Mouse (Mus musculus) limb, embryonic 14.5 days (tissue): ENCODE data around the gene Hint3. TPM values are rescaled to one million over a fixed set of nuclear protein-coding genes. Genes with fewer than 3 reads are reported as not detected.

Source experiments
- ATAC-seq: fragments of 200-750 bp; cut with Nextera tagmentation; 2 replicates; pipeline ENCODE4 v1.8.0; 2017; ENCODE audit warnings: low read depth, moderate number of reproducible peaks, moderate TSS enrichment; ENCODE audit not compliant: low FRiP score
- DNase-seq: peaks from one replicate; pipeline ENCODE4 v3.0.0-alpha.2; 2015; ENCODE audit warnings: low spot score
- H3K27ac ChIP-seq: fragments of 300-500 bp; sonication (generic); replicated peaks from 2 replicates; pipeline ENCODE4 v1.5.1; 2014; ENCODE audit warnings: low read depth, mild to moderate bottlenecking, low read length, moderate library complexity, mixed read lengths
- H3K27me3 ChIP-seq: fragments of 300-500 bp; sonication (generic); 2 replicates; pipeline ENCODE4 v1.6.1; 2014; ENCODE audit warnings: low read length, mixed read lengths; ENCODE audit not compliant: control insufficient read depth, insufficient read depth
- H3K36me3 ChIP-seq: fragments of 300-500 bp; sonication (generic); 2 replicates; pipeline ENCODE4 v1.6.1; 2014; ENCODE audit warnings: mild to moderate bottlenecking, low read length, moderate library complexity, mixed read lengths; ENCODE audit not compliant: control insufficient read depth, insufficient read depth
- H3K4me1 ChIP-seq: fragments of 300-500 bp; sonication (generic); 2 replicates; pipeline ENCODE4 v1.6.1; 2014; ENCODE audit warnings: antibody characterized with exemption, low read length, mixed read lengths; ENCODE audit not compliant: control insufficient read depth, insufficient read depth
- H3K4me2 ChIP-seq: fragments of 300-500 bp; sonication (generic); replicated peaks from 2 replicates; pipeline ENCODE4 v1.6.1; 2014; ENCODE audit warnings: low read depth, mild to moderate bottlenecking, low read length, moderate library complexity; ENCODE audit not compliant: severe bottlenecking
- H3K4me3 ChIP-seq: fragments of 300-500 bp; sonication (generic); replicated peaks from 2 replicates; pipeline ENCODE4 v1.5.1; 2014; ENCODE audit warnings: low read length
- H3K9ac ChIP-seq: fragments of 300-500 bp; sonication (generic); 2 replicates; pipeline ENCODE4 v1.6.1; 2014; ENCODE audit warnings: mild to moderate bottlenecking, low read depth, low read length, moderate library complexity; ENCODE audit not compliant: severe bottlenecking
- H3K9me3 ChIP-seq: fragments of 300-500 bp; sonication (generic); 2 replicates; pipeline ENCODE4 v1.6.1; 2016; ENCODE audit warnings: low read length; ENCODE audit not compliant: control insufficient read depth
- POLR2A ChIP-seq: fragments of 200-500 bp; IDR thresholded peaks from 2 replicates; pipeline ENCODE4 v1.8.0; 2012; ENCODE audit warnings: inconsistent platforms, mild to moderate bottlenecking, moderate library complexity, borderline replicate concordance; ENCODE audit not compliant: insufficient read depth, insufficient read length; ENCODE audit errors: extremely low read depth
- WGBS: fragments of 180-500 bp; shearing (Covaris S2); extraction: QIAGEN DNeasy Blood & Tissue Kit; methylation state at CpG from one replicate; pipeline ENCODE4 v1.1.7; 2014; 5-methylcytosine and 5-hydroxymethylcytosine counted together
- polyA plus RNA-seq, 2 experiments: library from polyadenylated mRNA; depleted of rRNA in 1 of 2; stranded (reverse) in 1 of 2; unstranded in 1 of 2; fragments of >200 nt; fragmentation: Nextera tagmentation in 1 of 2; extraction: Ambion mirVana in 1 of 2; gene quantifications; 2 replicates each; pipeline versions ENCODE4 v1.2.1 to v1.2.3; 2012 to 2014

The Hint3 gene
- polyA plus RNA-seq, 2 experiments, result 9.5 to 18.5 TPM

DNA sequence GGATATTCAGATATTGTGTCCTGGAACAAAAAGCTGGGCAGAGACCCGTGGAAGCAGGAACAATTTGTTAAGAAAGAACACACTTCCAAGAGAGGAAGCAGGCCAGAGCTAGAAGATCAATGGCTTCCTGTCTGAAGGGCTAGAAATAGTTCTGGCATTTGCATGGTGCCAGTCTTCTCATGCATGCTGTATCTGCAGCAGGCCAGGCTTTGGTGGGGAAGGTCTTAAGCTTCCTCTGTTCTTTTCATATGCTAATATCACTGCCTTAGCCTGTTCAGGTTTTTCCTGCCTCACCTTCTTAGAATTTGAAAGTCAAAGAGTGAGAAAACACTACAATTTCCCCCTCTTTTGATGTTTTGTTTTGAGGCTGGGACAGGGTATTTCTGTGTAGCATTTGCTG is 1.9 kb downstream of the Hint3 start:
- Histone ChIP-seq H3K27ac (no peak overlapping the region), H3K4me1 (no peaks in the 10 kb centered on the region), H3K27me3 (no peaks in the 10 kb centered on the region), H3K9me3 (no peaks in the 10 kb centered on the region), H3K4me2 (no peak overlapping the region), H3K4me3 (no peak overlapping the region), H3K36me3 (no peaks in the 10 kb centered on the region), H3K9ac (no peak overlapping the region)
- DNase-seq, result no peak
- no peak for TF ChIP-seq POLR2A
- ATAC-seq, result no peak
- WGBS, result 38% methylated on average over 1 of the region's 1 CpGs

DNA sequence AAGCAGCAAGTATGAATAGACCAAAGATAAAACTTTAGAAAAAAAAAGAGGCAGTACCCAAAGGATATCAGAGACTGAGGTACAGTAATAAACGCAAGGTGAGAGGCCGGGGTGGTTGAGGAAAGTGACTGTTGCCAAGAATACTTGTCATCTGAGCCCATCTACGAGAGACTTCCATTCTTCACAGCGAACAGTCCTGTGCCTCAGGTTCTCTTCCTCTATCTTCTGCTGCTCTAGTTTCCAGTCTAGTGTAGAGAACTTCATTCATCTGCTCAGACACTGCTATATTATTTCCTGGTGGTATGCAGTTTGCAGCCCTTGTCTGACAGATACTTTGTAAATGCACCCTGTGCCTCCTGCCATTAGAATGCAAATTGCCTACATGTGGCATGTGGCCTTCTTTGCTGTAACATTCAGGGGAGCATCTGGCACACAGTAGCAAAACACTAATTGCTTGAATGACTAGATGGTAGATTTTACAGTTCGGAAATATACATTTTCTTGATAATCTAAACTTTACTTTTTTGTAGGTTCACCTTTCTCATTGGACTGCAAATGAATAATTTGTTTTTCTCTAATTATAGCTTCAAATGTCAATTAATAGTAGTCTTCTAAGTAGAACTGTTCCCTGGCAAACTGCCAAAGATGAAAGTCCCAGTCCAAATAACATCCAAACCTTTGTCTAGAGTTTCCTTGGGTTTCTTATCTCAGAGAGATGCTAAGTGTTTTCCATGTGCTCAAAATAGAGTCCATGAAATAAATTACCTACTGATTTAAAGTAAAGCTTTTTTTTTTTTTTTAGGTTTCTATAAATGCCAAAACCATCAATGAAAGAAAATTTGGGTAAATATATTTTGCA is 5.0 kb downstream of the Hint3 start:
- Histone ChIP-seq H3K27ac (no peak overlapping the region), H3K9ac (no peak overlapping the region), H3K4me1 (no peaks in the 10 kb centered on the region), H3K4me2 (no peak overlapping the region), H3K9me3 (no peaks in the 10 kb centered on the region), H3K4me3 (no peak overlapping the region), H3K36me3 (no peaks in the 10 kb centered on the region), H3K27me3 (no peaks in the 10 kb centered on the region)
- WGBS, result 70% methylated on average over 5 of the region's 5 CpGs
- TF ChIP-seq POLR2A, result no peak
- ATAC-seq (no peak), DNase-seq (no peak)

DNA sequence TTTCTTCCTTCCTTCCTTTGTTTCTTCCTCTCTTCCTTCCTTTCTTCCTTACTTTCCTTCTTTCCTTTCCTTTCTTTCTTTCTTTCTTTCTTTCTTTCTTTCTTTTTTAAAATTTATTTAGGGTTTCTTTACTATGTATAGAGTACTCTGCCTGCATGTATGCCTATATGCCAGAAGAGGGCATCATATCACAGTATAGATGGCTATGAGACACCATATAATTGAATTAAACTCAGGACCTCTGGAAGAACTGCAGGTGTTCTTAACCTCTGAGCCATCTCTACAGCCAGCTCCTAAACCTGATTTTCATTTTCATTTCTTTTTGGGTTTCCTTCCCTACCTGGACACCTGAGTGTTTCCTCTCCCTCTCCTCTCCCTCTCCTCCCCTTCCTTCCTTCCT is 6.5 kb downstream of the Hint3 start:
- no peak for DNase-seq

DNA sequence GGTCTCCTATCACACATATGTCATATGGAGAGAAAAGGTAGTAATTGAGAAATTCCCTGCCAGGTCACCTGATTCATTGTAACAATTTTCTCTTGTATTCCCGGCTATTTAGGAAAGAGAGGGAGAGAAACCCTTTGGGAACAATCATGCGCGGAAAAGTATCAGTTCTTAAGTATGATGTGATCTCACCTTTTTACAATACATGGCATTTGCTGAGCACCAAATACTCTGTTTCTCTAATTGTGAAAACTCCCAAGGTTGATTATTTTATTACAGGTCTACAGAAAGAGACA is 10.6 kb downstream of the Hint3 start:
- Histone ChIP-seq H3K4me1 (no peaks in the 10 kb centered on the region), H3K4me2 (peak overlapping the region; percentile 56), H3K27me3 (no peaks in the 10 kb centered on the region), H3K9ac (peak overlapping the region; percentile 41), H3K36me3 (no peaks in the 10 kb centered on the region), H3K9me3 (no peaks in the 10 kb centered on the region), H3K27ac (no peak overlapping the region), H3K4me3 (peak overlapping the region; percentile 52)
- DNase-seq (no peak), ATAC-seq (no peak)
- WGBS, result 36% methylated on average over 3 of the region's 3 CpGs
- no peak for TF ChIP-seq POLR2A

More for the DNA sequence above, 6.5 kb downstream of the Hint3 start:
- Histone ChIP-seq H3K4me2 (no peak overlapping the region), H3K4me3 (no peak overlapping the region), H3K4me1 (no peaks in the 10 kb centered on the region), H3K27ac (no peak overlapping the region), H3K9me3 (no peaks in the 10 kb centered on the region), H3K36me3 (no peaks in the 10 kb centered on the region), H3K9ac (no peak overlapping the region), H3K27me3 (no peaks in the 10 kb centered on the region)
- no peak for TF ChIP-seq POLR2A
- no peak for ATAC-seq

DNA sequence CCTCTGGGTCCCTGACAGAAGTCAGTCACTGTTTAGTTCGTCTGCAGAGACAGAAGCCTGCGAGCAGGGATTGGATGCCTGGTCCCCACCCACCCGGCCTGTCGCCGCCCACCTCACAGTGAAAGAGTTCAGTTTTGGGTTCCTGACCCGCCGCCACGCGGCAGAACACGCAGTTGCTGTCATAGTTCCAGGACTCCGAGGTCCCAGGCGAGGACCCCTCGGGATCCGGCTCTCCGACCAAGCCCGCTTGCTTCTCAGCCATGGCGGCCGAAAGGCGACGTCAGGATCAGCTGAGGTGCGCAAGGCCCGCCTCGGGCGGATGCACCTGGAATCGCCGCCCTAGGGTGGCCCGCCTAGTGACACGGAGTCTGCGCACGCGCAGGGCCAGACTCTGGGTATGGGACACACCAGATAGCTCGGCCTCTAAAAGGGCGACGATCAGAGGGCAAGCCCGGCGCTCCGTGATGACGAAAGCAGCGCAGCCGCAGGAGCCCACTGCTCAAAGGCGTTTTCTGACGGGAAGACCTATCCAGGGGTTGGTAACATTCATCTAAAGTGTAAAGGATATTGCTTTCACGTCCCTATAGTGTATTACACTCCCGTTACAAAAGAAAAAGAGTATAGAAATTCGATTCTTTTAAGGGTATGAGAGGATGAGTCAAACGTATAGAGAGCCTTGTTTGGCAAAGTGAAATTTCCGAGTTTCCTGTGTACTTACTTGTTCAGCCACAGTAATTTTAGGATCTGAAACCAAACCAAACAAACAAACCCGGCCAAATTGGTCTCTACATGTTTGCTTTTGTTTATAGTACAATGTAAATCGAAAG is 11.1 kb downstream of the Hint3 start:
- DNase-seq (peak; percentile 97), ATAC-seq (peak; percentile 100)
- H3K9me3 ChIP-seq, result no peaks in the 10 kb centered on the region
- WGBS, result 1% methylated on average over 49 of the region's 49 CpGs
- H3K9ac ChIP-seq, result peak overlapping the region; percentile 70
- peak overlapping the region; percentile 56 for H3K4me2 ChIP-seq
- no peaks in the 10 kb centered on the region for H3K27me3 ChIP-seq
- peak overlapping the region; percentile 52 for H3K4me3 ChIP-seq
- H3K27ac ChIP-seq, result peak overlapping the region; percentile 93
- peak; percentile 59; the same call in 1 of the 2 replicates for TF ChIP-seq POLR2A
- H3K4me1 ChIP-seq, result no peaks in the 10 kb centered on the region
- H3K36me3 ChIP-seq, result no peaks in the 10 kb centered on the region
